Mouse (Mus musculus) embryonic facial prominence, embryonic 10.5 days (tissue): Measurements from ENCODE around the gene Dhx37. TPM values are rescaled to one million over a fixed set of nuclear protein-coding genes. Genes with fewer than 3 reads are reported as not detected.

Source experiments
- DNase-seq: peaks from one replicate; pipeline ENCODE4 v3.0.0-alpha.2; 2017; ENCODE audit warnings: low spot score
- H3K27ac ChIP-seq: fragments of 300-500 bp; sonication (generic); replicated peaks from 2 replicates; pipeline ENCODE4 v1.5.1; 2016; ENCODE audit warnings: mild to moderate bottlenecking
- H3K27me3 ChIP-seq: fragments of 300-500 bp; sonication (generic); replicated peaks from 2 replicates; pipeline ENCODE4 v1.6.1; 2016; ENCODE audit warnings: low read depth, mild to moderate bottlenecking; ENCODE audit not compliant: poor library complexity, severe bottlenecking
- H3K36me3 ChIP-seq: fragments of 300-500 bp; sonication (generic); replicated peaks from 2 replicates; pipeline ENCODE4 v1.6.1; 2016; ENCODE audit warnings: mild to moderate bottlenecking, moderate library complexity
- H3K4me1 ChIP-seq: fragments of 300-500 bp; sonication (generic); 2 replicates; pipeline ENCODE4 v1.6.1; 2016
- H3K4me3 ChIP-seq: fragments of 300-500 bp; sonication (generic); 2 replicates; pipeline ENCODE4 v1.5.1; 2016; ENCODE audit warnings: mild to moderate bottlenecking, moderate library complexity
- H3K9me3 ChIP-seq: fragments of 300-500 bp; sonication (generic); 2 replicates; pipeline ENCODE4 v1.6.1; 2016; ENCODE audit warnings: mild to moderate bottlenecking
- WGBS: fragments of 180-500 bp; shearing (Covaris S2); methylation state at CpG from one replicate; pipeline ENCODE4 v1.1.7; 2016; 5-methylcytosine and 5-hydroxymethylcytosine counted together
- polyA plus RNA-seq: library from polyadenylated mRNA; unstranded; fragments of >200 nt; fragmentation: Nextera tagmentation; extraction: Ambion mirVana; gene quantifications from 2 replicates; pipeline ENCODE4 v1.2.1, GENCODE M21; 2016

The Dhx37 gene
- 24.1 and 24.2 TPM in 2 replicates for polyA plus RNA-seq

DNA sequence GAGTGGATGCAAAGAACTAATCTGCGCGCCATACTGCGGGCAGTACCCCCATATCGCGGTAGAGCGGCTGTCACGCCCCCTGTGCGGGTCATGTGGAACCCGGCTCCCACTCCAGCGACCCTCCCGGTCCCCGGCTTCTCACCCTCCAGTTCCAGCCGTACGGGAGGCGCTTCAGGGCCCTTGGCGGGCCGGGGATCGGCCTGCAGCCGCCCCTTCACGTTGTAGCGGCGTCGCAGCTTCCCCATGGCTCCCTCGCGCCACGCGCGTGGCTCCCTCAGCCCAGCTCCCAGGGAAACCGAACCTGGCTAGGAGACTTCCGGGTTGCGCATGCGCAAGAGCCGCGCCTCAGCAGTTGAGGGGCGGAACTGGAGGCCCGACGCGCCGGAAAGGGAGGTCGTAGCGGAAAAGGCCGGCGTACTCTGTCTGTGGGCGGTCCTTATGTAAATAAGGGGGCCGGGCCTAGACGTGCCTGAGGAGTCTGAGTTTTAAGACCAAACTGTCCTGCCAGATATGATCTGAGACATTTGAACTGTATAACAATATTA is at the start of gene Dhx37:
Dhx37 (minus strand) TSS at position 329 of the 545 bp plus-strand sequence.
- DNase-seq, result peak; percentile 96
- WGBS, result under 1% methylated on average over 46 of the region's 46 CpGs

DNA sequence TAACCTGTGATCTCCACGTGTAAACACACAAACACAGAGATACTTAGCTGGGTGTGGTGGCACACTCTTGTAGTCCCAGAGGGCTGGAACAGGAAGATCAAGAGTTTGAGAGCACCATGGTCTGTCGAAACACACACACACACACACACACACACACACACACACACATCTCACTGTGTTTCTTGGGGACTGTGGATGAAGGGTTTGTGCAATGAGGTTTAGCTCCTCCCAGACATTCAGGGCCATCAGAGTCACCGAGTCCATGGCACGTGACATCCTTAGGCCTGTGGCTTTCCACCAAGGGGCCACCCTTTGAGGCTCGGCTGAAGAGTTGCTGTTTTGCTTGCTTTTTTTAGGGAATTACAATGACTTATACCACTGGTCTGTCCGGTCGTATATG is 48.6 kb upstream of the Dhx37 start:
- Histone ChIP-seq H3K4me3 (no peak overlapping the region), H3K36me3 (peaks cover 79% of the 10 kb centered on the region), H3K27me3 (no peaks in the 10 kb centered on the region), H3K9me3 (no peaks in the 10 kb centered on the region), H3K4me1 (peaks cover 31% of the 10 kb centered on the region), H3K27ac (no peak overlapping the region)
- no peak for DNase-seq
- 94% methylated on average over 7 of the region's 7 CpGs for WGBS

More for the DNA sequence above, at the start of gene Dhx37:
- peaks cover 31% of the 10 kb centered on the region for H3K36me3 ChIP-seq
- peaks cover 16% of the 10 kb centered on the region for H3K4me1 ChIP-seq
- H3K27ac ChIP-seq, result peak within 1 kb of the TSS; percentile 88
- H3K27me3 ChIP-seq, result no peaks in the 10 kb centered on the region
- H3K4me3 ChIP-seq, result peak within 1 kb of the TSS; percentile 85
- H3K9me3 ChIP-seq, result no peaks in the 10 kb centered on the region

- no peaks in the 10 kb centered on the region for H3K27me3 ChIP-seq
- H3K4me1 ChIP-seq, result peaks cover 43% of the 10 kb centered on the region
- DNase-seq, result no peak
- no peak overlapping the region for H3K4me3 ChIP-seq
- H3K9me3 ChIP-seq, result no peaks in the 10 kb centered on the region
- WGBS, result 79% methylated on average over 11 of the region's 11 CpGs
- no peak overlapping the region for H3K27ac ChIP-seq
- H3K36me3 ChIP-seq, result peaks cover 64% of the 10 kb centered on the region
Measured at GRCm38 (mm10) chr5:125480434-125481231, 46.7 kb upstream of the Dhx37 start.

GRCm38 (mm10) chr5:125479376-125479775 is 45.5 kb upstream of the Dhx37 start:
- no peak for DNase-seq
- H3K27ac ChIP-seq, result no peak overlapping the region
- H3K36me3 ChIP-seq, result peaks cover 51% of the 10 kb centered on the region
- H3K27me3 ChIP-seq, result no peaks in the 10 kb centered on the region
- 85% methylated on average over 3 of the region's 3 CpGs for WGBS
- no peaks in the 10 kb centered on the region for H3K9me3 ChIP-seq
- H3K4me1 ChIP-seq, result peaks cover 43% of the 10 kb centered on the region
- H3K4me3 ChIP-seq, result no peak overlapping the region

DNA sequence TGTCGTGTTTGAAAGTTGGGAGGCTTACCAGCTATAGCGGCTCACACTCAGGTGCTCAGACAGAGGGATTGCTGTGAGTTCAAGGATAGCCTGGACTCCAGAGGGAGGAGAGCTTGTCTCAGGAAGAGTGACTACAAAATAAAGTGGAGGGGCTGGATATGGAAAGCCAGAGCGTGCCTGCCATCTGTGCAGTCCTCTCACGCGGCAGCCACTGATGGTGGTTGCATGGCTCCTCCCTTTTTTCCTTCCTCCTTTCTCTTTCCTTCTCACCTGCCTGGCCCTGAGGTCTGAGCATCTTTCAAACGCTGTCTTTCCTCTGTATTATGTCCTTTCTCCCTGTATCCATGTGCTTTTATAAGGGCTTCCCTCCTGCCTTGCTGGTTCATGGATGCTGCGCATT is 44.1 kb upstream of the Dhx37 start:
- 87% methylated on average over 7 of the region's 7 CpGs for WGBS
- Histone ChIP-seq H3K9me3 (no peaks in the 10 kb centered on the region), H3K27me3 (no peaks in the 10 kb centered on the region), H3K36me3 (peaks cover 39% of the 10 kb centered on the region), H3K4me3 (peak overlapping the region; percentile 92; the same call in 1 of the 2 replicates), H3K4me1 (peaks cover 43% of the 10 kb centered on the region), H3K27ac (0 out of 2 replicates have a peak overlapping the region, but pooled peaks have one; percentile 8)
- no peak for DNase-seq

DNA sequence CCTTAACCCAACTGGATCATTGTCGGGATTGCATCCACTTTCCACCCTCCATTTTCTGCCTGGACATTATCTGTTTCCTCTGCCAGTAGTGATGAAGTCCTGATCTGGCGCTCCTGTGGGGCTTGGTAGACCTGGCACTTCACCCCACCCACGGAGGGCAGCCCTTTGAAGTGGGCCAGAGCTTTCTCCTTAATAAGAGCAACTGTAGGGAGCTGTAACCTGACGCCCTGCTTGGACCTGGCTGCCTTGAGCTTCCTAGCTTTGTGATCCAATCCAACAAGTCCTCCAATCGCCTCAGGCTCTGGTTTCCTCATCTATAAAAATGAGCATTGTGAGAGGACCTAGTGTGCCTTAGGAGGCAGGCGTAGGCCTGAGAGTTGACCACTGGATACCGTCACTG is 43.6 kb upstream of the Dhx37 start:
- peak; percentile 17 for DNase-seq
- H3K4me3 ChIP-seq, result peak overlapping the region; percentile 92

GRCm38 (mm10) chr5:125476799-125477198 is 42.9 kb upstream of the Dhx37 start:
- H3K27ac ChIP-seq, result no peak overlapping the region; the same call in 1 of the 2 replicates

More for the DNA sequence above, 43.6 kb upstream of the Dhx37 start:
- H3K27ac ChIP-seq, result 0 out of 2 replicates have a peak overlapping the region, but pooled peaks have one; percentile 8
- H3K36me3 ChIP-seq, result peaks cover 34% of the 10 kb centered on the region
- no peaks in the 10 kb centered on the region for H3K27me3 ChIP-seq
- H3K9me3 ChIP-seq, result no peaks in the 10 kb centered on the region
- peaks cover 43% of the 10 kb centered on the region for H3K4me1 ChIP-seq
- 59% methylated on average over 7 of the region's 7 CpGs for WGBS

DNA sequence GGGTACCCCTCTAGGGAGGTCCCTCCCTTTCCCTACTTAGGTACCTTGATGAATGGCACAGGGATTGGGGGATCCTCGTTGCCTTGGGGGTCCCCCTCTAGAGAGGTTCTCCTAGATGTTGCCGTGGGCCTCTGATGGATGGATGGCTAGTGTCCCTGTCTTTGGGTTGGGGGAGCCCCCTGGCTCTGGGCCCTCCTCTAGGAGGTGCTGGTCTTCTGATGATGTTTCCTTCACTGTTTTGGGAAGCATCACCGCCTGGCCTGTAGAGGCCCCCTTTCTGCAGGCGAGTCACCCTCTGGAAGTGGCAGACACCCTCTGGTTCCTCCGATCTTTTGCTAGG is 42.3 kb upstream of the Dhx37 start:
- H3K27ac ChIP-seq, result peak overlapping the region; percentile 84
- no peak for DNase-seq

More at GRCm38 (mm10) chr5:125476799-125477198, 42.9 kb upstream of the Dhx37 start:
- no peaks in the 10 kb centered on the region for H3K27me3 ChIP-seq
- H3K4me1 ChIP-seq, result peaks cover 43% of the 10 kb centered on the region
- peak overlapping the region; percentile 92 for H3K4me3 ChIP-seq
- 67% methylated on average over 7 of the region's 7 CpGs for WGBS
- no peak for DNase-seq
- no peaks in the 10 kb centered on the region for H3K9me3 ChIP-seq
- H3K36me3 ChIP-seq, result peaks cover 29% of the 10 kb centered on the region

GRCm38 (mm10) chr5:125475601-125476285 is 41.8 kb upstream of the Dhx37 start, which contains the start of gene Aacs:
Gene Aacs (plus strand): TSS chr5:125475814.
- WGBS, result under 1% methylated on average over 60 of the region's 60 CpGs
- H3K27ac ChIP-seq, result peak within 1 kb of the TSS; percentile 84
- peaks cover 41% of the 10 kb centered on the region for H3K4me1 ChIP-seq
- no peaks in the 10 kb centered on the region for H3K9me3 ChIP-seq
- no peaks in the 10 kb centered on the region for H3K27me3 ChIP-seq
- H3K4me3 ChIP-seq, result peak within 1 kb of the TSS; percentile 92
- peak; percentile 98 for DNase-seq
- H3K36me3 ChIP-seq, result peaks cover 20% of the 10 kb centered on the region

More for the DNA sequence above, 42.3 kb upstream of the Dhx37 start:
- no peaks in the 10 kb centered on the region for H3K9me3 ChIP-seq
- peak overlapping the region; percentile 92 for H3K4me3 ChIP-seq
- H3K36me3 ChIP-seq, result peaks cover 25% of the 10 kb centered on the region
- H3K4me1 ChIP-seq, result peaks cover 43% of the 10 kb centered on the region
- no peaks in the 10 kb centered on the region for H3K27me3 ChIP-seq
- 17% methylated on average over 5 of the region's 5 CpGs for WGBS

DNA sequence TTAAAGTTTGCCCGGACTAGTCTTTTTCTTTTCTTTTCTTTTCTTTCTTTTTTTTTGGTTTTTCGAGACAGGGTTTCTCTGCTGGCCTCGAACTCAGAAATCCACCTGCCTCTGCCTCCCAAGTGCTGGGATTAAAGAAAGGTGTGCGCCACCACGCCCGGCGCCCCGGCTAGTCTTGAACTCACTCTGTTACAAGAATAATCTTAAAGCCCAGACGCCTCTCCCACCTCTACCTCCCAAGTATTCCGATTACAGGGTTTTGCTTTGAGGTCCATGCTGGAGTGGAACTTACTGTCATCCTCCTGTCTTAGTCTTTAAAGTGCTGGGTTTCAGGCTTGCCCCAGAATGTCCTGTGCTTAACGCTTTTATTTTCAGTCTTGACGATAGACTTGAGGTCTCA is 41.1 kb upstream of the Dhx37 start:
- H3K27me3 ChIP-seq, result no peaks in the 10 kb centered on the region
- no peak for DNase-seq
- peaks cover 36% of the 10 kb centered on the region for H3K4me1 ChIP-seq
- H3K9me3 ChIP-seq, result no peaks in the 10 kb centered on the region
- H3K4me3 ChIP-seq, result peak overlapping the region; percentile 92
- H3K27ac ChIP-seq, result peak overlapping the region; percentile 84
- peaks cover 14% of the 10 kb centered on the region for H3K36me3 ChIP-seq
- WGBS, result 58% methylated on average over 12 of the region's 12 CpGs

GRCm38 (mm10) chr5:125472796-125473475 is 39.0 kb upstream of the Dhx37 start:
- H3K4me1 ChIP-seq, result peaks cover 22% of the 10 kb centered on the region
- no peak for DNase-seq
- no peak overlapping the region for H3K4me3 ChIP-seq
- 74% methylated on average over 9 of the region's 9 CpGs for WGBS
- no peaks in the 10 kb centered on the region for H3K9me3 ChIP-seq
- no peak overlapping the region for H3K27ac ChIP-seq
- H3K27me3 ChIP-seq, result no peaks in the 10 kb centered on the region
- H3K36me3 ChIP-seq, result no peaks in the 10 kb centered on the region

DNA sequence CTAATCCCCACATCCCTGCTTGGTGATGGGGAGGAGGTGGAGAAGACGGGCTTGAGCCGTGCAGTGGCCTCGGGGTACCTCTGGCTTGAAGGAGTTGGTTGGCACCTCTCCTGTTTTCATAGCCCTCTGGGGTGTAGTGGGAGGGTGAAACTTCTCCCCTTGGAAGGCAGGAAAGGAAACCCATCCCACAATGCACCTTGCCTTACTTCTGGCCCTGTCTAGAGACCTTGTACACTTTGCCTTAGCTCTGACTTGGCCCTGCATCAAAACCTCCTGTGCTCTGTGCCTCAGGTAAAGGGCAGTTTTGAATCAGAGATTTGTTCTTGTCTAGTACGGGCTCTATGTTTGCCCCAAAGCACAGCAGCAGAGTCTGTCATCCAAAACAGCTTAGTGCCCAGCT is 36.8 kb upstream of the Dhx37 start:
- Histone ChIP-seq H3K27me3 (no peaks in the 10 kb centered on the region), H3K9me3 (no peaks in the 10 kb centered on the region), H3K4me1 (no peaks in the 10 kb centered on the region), H3K4me3 (no peak overlapping the region), H3K36me3 (no peaks in the 10 kb centered on the region), H3K27ac (no peak overlapping the region)
- 95% methylated on average over 4 of the region's 4 CpGs for WGBS
- DNase-seq, result no peak
